Mouse (Mus musculus) retina, embryonic 14.5 days (tissue): ENCODE results near the gene Usb1.

Experiments
- DNase-seq: peaks from one replicate; pipeline ENCODE4 v3.0.0-alpha.2; 2015; ENCODE audit warnings: low spot score

Usb1 gene

DNA sequence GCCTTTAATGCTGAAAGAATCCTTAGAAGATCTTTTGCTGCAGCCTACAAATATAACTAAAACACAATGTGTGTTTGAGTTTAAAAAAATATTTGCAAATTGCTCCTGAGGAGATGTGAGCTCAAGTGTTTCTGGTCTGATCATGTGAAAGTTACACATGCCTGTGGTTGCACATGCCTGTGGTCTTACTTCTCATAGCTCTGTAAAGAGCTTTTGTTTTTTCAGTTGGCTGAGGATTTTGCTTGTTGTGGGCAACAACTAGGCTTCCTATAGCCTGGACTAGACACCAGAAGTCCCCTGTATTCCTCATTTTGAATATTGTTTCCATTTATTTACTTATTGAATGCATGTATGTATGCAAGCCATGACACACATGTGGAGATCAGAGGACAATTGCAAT, 4.3 kb downstream of the Usb1 start:
- no peak for DNase-seq

DNA sequence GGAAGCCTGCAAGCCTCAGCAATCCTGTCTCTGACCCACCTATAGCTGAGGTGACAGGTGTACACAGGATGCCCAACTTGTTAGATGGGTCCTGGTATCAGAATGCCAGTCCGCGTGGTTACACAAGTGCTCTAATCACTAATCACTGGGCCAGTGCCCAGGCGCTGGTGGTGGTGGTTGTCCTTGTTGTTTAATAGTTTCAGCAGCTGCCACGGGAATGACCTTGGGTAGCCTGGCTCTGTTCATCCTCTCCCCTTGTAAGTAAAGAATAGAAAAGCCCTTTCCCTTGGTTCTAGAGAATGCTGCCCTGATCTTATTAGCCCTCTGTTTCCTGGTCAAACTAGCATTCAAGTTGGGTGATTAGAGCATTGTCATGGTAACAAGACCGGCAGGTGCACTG, 9.6 kb downstream of the Usb1 start:
- DNase-seq = no peak

- peak; percentile 29 for DNase-seq
Observed at GRCm38 (mm10) chr8:95344668-95345067, 12.6 kb downstream of the Usb1 start.

DNA sequence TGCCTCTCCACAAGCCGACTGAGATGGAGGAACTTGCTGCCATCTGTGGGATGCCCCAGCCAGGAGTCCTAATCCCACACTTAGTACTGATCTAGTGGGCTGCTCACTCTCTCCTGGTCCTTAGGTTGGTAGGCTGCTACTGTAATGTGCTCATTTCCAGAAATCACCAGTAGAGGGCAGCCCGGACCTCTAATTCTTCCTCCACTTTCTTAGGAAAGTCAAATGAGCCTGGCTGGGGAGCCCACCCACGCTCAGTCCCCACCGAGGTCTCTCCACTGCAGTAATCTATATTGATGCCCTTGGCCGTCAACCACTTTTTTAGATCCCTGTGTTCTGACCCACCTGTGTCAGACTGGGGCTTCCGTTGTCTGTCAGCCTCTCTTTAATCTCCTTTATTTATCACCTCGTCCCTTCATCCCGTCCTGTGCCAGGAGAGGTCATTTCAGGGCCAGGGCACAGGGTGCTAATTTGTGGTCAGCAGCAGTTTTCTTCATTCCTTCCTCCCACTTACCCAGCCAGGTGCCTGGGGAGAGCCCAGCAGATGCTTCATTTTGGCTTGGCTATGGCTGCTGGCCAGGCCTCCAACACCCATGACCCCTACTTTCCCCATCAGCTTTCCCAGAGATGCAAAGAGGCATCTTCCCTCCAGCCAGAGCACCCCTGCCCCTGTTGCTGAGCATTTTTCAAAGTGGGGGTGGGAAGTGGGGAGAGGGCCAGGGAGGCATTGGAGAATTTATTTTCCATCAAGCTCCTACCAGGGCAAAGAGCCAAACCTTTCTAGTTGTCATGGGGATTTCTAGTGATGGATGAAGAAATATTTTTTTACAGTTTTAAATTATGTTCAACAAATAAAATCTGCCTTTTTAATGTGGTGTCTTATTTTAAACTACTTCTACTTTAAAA, 14.8 kb downstream of the Usb1 start:
- DNase-seq = peak; percentile 90

DNA sequence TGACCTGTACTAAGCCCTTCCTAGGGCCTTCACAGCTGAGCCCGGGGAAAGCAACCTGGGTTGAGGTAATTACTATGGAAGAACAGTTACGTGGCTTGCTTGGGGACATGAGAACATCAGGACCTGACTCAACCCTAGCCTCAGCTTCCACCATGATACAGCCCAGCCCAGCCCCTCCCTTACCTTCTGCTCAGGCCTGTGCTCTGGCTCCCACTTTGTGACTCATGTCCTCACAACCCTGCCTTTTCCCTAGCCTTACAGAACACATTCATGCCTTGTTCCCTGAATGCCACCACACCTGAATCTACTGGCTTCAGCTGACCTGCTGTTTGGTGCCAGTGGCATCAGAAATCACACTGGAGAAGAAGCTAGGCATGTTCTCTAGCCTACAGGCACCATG, 16.3 kb downstream of the Usb1 start:
- DNase-seq = no peak

DNA sequence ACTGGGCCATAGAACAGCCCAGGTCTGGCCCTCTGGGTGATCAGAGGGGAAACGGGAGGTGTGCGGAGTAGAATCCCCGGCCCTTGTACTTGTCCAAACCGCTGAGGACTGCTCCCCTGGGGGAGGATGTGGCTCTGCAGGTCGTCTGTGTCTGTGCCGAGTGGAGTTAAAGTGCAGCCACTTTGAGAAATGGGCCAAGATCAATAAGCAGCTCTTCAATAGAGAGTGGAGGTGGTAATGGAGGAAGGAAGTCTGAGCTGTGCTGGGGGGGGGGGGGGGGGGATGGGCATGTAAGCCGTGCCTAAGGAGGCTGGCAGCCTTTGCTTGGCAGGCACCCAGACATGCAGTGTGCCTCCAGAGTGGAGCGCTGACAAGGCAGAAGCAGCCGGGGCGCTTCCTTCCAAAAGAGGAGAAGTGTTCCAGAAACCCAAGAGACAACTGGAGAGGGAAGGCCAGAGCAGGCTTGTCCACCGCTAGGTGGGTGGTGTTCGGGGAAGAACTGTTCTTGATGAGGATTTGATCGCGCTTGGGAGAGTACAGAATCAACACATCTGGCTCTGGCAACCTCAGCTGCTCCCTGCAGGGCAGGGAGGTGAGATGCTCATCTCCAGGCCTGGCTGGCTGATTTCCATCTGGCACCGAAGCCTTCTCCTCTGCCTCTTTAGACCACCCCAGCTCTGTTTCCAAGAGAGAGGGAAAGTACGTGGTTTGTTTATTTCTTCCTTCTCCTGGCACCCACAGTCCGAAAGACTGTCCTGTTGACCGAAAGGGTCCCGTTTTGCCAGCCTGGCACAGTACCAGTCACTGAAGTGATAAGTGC, 16.9 kb downstream of the Usb1 start:
- no peak for DNase-seq

- DNase-seq = peak; percentile 78
Observed at GRCm38 (mm10) chr8:95351461-95351860, 19.4 kb downstream of the Usb1 start.

GRCm38 (mm10) chr8:95352151-95352870, 20.2 kb downstream of the Usb1 start, which contains the start of gene Mmp15:
TSS of gene Mmp15 (plus strand) at chr8:95352268.
- peak; percentile 82 for DNase-seq

DNA sequence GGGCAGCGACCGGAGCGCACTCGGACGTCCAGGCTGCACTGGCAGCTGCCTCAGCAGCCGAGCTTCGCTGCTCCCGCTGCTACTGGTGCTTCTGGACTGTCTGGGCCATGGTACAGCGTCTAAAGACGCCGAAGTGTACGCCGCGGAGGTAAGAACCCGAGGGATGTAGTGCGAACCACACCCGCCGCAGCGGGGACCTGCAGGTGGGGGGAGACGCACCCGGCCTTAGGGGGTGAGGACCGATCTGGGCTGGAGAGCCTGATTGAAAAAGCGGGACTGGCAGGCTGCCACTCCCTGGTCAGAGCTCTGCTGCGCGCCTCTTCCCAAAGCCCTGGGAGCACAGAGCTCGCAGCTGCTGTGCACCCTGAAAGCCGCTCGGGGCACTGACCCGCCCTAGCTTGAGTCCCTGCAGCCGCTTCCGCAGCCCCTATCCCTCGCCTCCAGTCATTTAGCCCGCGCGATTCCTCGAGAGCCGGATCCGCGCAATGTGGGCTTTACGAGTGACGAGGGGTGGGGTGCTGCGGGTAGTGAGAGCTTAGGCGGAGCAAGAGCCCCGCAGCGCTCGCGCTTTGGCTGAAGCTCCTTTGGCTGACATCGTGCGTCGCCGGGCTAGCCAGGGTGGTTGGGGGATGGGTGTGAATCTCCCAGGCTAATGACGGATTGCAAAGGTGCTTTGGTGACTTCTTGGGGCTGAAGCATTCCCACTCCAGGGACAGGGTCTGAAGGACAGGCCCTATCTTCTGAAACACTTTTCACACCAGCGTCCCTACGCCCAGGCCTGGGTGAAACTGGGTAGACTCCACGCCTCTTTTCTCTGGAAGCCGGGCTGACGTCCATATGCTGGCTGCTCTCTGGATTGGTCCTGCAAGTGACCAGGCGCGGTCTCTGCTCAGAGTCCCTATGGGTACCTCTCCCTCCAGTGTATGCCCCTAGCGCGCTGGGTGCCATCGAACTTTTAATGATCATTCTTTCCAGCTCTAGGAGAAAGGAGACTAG, 21.1 kb downstream of the Usb1 start:
- DNase-seq = peak; percentile 70

DNA sequence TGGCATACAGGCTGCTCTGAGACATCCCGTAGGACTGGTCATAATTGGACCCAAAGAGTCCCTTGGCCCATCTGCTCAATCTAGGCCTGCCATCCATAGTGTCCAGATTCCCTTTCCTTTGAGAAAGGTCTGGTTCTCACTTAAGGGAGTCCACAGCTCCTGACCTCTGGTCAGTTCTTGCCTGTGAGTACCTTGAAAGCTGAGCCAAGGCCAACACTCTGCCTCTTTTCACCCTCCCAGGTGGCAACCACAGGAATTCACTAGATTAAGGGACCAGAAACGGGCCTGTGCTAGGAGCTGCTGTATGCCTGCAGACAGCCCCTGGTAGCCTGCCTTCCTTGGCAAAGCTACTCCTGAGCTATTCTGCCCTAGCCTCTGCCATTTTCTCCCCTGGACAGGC, 22.5 kb downstream of the Usb1 start:
- no peak for DNase-seq

- no peak for DNase-seq
Observed at GRCm38 (mm10) chr8:95358550-95359411, 26.7 kb downstream of the Usb1 start.

DNA sequence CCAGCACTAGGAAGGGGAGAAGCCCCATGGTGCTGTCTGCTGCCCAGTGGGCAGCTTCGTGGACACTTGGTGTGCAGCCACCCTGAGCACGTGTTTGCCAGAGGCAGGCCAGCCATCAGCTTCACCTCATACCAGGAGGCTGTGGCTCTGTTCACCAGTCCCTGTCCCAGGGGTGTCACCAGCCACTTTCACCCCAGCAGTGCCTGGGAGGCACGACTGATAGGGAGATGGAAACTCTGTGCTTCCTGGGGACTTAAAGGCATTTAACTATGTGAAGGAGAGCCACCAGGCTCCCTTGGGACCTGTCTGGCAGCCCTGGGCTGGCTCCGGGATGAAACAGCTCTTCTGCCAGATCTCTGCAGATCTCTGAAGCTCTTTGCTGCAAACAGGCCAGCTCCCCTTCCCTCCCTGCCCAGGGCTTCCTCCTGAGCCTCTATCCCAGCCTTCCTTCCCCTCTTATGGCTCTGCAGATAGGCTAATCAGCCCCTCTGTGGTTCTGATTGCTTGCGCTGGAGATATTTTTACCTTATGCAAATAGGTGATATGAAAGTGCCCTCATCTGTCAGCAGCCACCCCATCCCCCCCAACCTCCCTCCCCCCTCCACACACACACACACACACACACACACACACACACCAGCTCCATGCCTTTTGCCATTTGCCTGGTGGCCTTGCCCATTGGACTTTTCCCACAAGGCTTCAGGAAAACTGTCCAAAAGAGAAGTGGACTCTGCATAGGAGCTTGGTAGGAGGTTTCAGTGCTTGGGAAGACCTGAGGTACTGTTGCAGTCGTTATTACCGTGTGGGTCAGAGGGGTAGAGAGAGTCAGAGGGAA, 28.3 kb downstream of the Usb1 start:
- peak; percentile 16 for DNase-seq

GRCm38 (mm10) chr8:95361016-95361341, 28.9 kb downstream of the Usb1 start:
- DNase-seq = no peak

- DNase-seq = no peak
Observed at GRCm38 (mm10) chr8:95362272-95362671, 30.2 kb downstream of the Usb1 start.

DNA sequence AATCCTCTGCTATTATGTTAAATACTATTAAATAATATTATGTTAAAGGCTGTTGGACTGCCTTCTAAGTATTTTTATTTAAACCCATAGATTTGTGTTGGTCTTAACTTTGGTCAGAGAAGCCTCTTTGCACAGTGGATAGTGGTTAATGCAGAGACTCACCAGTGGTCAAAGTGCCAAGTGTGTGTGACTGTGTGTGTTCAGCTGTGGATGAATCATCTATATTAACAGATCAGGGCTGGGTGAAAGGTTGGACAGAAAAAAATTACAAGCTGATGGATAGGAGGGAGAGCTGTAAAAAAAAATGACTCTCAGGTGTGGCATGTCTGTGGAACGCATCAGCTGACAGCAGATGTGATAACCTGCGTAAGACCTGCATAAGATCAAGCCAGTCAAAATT, 31.8 kb downstream of the Usb1 start:
- DNase-seq = no peak

DNA sequence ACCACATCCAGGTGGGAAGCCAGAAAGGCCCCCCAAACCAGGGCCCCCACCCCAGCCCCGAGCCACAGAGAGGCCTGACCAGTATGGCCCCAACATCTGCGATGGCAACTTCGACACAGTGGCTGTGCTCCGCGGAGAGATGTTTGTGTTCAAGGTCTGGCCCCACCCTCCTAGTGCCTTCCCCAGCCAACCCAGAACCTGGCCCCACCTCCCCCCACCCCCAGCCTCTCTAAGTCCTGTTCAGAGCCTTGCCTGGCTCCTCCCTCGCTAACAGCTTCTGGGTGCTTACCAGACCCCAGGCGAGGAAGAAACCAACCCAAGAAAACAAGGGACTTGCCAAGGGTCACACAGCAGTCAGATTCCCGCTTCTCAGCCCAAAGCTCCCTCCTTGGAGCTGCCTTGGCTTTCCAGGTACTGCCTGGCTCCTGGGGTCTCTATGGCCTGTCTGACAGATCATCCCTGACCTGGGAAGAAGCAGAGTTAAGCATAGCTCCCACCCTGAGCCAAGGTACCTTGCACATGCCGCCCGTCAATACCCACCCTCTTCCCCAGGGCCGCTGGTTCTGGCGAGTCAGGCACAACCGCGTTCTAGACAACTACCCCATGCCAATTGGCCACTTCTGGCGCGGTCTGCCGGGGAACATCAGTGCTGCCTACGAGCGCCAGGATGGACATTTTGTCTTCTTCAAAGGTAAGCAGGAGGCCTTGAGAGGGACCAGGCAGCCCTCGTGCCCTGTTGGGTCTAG, 37.7 kb downstream of the Usb1 start:
- DNase-seq = no peak

DNA sequence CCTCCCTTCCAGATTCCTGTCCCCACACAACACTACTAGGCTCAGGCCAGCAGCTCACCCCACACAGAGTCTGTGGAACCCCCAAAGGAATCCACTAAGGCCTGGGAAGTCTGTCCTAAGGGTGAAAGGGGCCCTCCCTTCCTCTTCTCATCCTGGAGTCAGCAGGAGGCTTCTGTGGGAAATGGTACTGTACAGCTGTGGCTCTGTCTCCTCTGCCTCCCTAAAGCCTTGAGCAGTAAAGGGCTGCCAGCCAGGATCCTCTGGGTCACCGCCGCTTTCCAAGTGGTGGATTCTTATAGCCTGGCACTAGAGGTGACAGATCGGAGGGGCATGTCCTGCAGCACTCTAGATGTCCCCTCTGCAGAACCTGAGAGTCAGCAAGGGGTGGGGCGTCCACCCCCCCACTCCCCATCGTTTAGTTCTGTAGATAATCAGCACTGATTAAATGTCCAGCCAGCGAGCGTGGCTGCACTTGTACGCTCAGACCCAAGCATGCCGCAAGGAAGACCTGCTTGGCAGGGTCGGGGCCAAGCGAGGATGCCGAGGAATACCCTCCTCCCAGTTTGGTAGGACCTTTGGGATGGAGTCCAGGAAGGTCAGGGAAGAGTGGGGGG, 41.4 kb downstream of the Usb1 start:
- DNase-seq = no peak

- no peak for DNase-seq
Observed at GRCm38 (mm10) chr8:95374429-95374828, 42.3 kb downstream of the Usb1 start.
